Mouse (Mus musculus) neural tube, embryonic 11.5 days (tissue): Measurements from ENCODE around the gene Acot7. TPM values are rescaled to one million over a fixed set of nuclear protein-coding genes. Genes with fewer than 3 reads are reported as not detected.
A peak's percentile ranks its signal among the peaks of the same experiment; 100 is the strongest.

Source experiments
- ATAC-seq: fragments of 200-750 bp; cut with Nextera tagmentation; 2 replicates; pipeline ENCODE4 v1.8.0; 2017; ENCODE audit warnings: moderate number of reproducible peaks, mild to moderate bottlenecking, moderate TSS enrichment, moderate library complexity; ENCODE audit not compliant: insufficient read depth, low FRiP score, low TSS enrichment
- DNase-seq: peaks from one replicate; pipeline ENCODE4 v3.0.0-alpha.2; 2015; ENCODE audit warnings: low spot score
- H3K27ac ChIP-seq: fragments of 300-500 bp; sonication (generic); 2 replicates; pipeline ENCODE4 v1.5.1; 2014; ENCODE audit warnings: low read depth, mild to moderate bottlenecking, low read length
- H3K27me3 ChIP-seq: fragments of 300-500 bp; sonication (generic); 2 replicates; pipeline ENCODE4 v1.6.1; 2014; ENCODE audit warnings: mild to moderate bottlenecking, low read length, mixed read lengths; ENCODE audit not compliant: control insufficient read depth, insufficient read depth
- H3K36me3 ChIP-seq: fragments of 300-500 bp; sonication (generic); 2 replicates; pipeline ENCODE4 v1.6.1; 2014; ENCODE audit warnings: mild to moderate bottlenecking, low read length, moderate library complexity, mixed read lengths; ENCODE audit not compliant: control insufficient read depth, insufficient read depth
- H3K4me1 ChIP-seq: fragments of 300-500 bp; sonication (generic); 2 replicates; pipeline ENCODE4 v1.6.1; 2014; ENCODE audit warnings: low read length, mixed read lengths; ENCODE audit not compliant: control insufficient read depth, insufficient read depth
- H3K4me2 ChIP-seq: fragments of 300-500 bp; sonication (generic); 2 replicates; pipeline ENCODE4 v1.6.1; 2014; ENCODE audit warnings: low read depth, mild to moderate bottlenecking, moderate library complexity
- H3K4me3 ChIP-seq: fragments of 300-500 bp; sonication (generic); 2 replicates; pipeline ENCODE4 v1.5.1; 2014; ENCODE audit warnings: low read depth, low read length
- H3K9ac ChIP-seq: fragments of 300-500 bp; sonication (generic); 2 replicates; pipeline ENCODE4 v1.6.1; 2014; ENCODE audit warnings: mild to moderate bottlenecking, low read length
- H3K9me3 ChIP-seq: fragments of 300-500 bp; sonication (generic); 2 replicates; pipeline ENCODE4 v1.6.1; 2016; ENCODE audit warnings: low read length; ENCODE audit not compliant: control insufficient read depth
- WGBS: fragments of 180-500 bp; shearing (Covaris S2); extraction: QIAGEN DNeasy Blood & Tissue Kit; methylation state at CpG from one replicate; pipeline ENCODE4 v1.1.7; 2014; 5-methylcytosine and 5-hydroxymethylcytosine counted together
- polyA plus RNA-seq: library from polyadenylated mRNA; unstranded; fragments of >200 nt; fragmentation: Nextera tagmentation; extraction: Ambion mirVana; gene quantifications from 2 replicates; pipeline ENCODE4 v1.2.1, GENCODE M21; 2014

Acot7 gene
- polyA plus RNA-seq, 1 experiment from 2014 or later = 173 TPM

DNA sequence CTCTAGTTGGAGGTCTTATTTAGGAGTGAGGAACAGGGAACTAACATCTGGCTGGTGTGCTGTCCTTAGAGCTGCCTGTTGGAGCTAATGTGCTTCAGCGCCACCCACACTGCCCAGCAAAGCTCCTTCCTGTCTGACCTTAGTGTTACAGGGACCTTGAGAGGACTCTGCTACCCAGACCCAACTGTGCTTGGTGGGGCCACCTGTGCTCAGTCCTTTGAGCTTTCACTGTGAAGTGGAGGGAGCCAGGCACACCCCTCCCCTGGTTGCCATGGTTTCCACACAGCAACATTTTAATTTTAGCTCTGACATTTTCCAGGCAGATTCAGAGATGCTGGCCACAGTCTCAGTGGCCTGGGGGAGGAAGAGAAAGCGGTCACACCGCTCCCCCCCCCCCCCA, 25.0 kb downstream of the Acot7 start:
- no peaks in the 10 kb centered on the region for H3K9me3 ChIP-seq
- H3K9ac ChIP-seq = no peak overlapping the region
- H3K36me3 ChIP-seq = no peaks in the 10 kb centered on the region
- 85% methylated on average over 3 of the region's 3 CpGs for WGBS
- ATAC-seq (no peak), DNase-seq (no peak)
- no peaks in the 10 kb centered on the region for H3K27me3 ChIP-seq
- no peaks in the 10 kb centered on the region; the same call in 1 of the 2 replicates for H3K4me1 ChIP-seq
- no peak overlapping the region for H3K27ac ChIP-seq
- H3K4me3 ChIP-seq = no peak overlapping the region
- H3K4me2 ChIP-seq = no peak overlapping the region

DNA sequence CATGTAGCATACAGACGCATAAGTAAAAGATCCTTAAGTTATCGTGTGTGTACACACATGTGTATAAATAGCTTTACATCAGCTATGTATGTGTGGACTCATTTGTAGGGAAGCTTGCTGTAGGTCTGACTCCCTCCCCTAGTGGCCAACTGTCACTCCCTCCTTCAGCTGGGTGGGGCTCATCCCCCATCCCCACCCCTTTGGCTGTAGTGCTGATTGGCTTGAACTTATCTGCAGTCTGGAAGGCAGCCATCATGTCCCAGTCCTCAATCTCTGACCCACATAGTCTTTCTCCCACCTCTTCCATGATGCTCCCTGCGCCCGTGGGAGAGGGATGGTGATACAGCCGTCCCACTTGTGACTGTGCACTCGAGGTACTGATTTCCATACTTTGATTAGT, 26.7 kb downstream of the Acot7 start:
- no peak overlapping the region for H3K9ac ChIP-seq
- H3K4me2 ChIP-seq = no peak overlapping the region
- H3K4me1 ChIP-seq = no peaks in the 10 kb centered on the region; the same call in 1 of the 2 replicates
- H3K4me3 ChIP-seq = no peak overlapping the region
- DNase-seq (no peak), ATAC-seq (no peak)
- no peaks in the 10 kb centered on the region for H3K27me3 ChIP-seq
- WGBS = 87% methylated on average over 6 of the region's 6 CpGs
- H3K9me3 ChIP-seq = no peaks in the 10 kb centered on the region
- no peak overlapping the region for H3K27ac ChIP-seq
- no peaks in the 10 kb centered on the region for H3K36me3 ChIP-seq

GRCm38 (mm10) chr4:152206199-152206598, 28.3 kb downstream of the Acot7 start:
- Histone ChIP-seq H3K4me1 (no peaks in the 10 kb centered on the region; the same call in 1 of the 2 replicates), H3K27ac (no peak overlapping the region), H3K36me3 (no peaks in the 10 kb centered on the region), H3K27me3 (no peaks in the 10 kb centered on the region), H3K4me3 (no peak overlapping the region), H3K9ac (no peak overlapping the region), H3K4me2 (no peak overlapping the region), H3K9me3 (no peaks in the 10 kb centered on the region)
- DNase-seq (no peak), ATAC-seq (no peak)
- whole genome bisulfite sequencing = 60% methylated on average over 6 of the region's 6 CpGs

DNA sequence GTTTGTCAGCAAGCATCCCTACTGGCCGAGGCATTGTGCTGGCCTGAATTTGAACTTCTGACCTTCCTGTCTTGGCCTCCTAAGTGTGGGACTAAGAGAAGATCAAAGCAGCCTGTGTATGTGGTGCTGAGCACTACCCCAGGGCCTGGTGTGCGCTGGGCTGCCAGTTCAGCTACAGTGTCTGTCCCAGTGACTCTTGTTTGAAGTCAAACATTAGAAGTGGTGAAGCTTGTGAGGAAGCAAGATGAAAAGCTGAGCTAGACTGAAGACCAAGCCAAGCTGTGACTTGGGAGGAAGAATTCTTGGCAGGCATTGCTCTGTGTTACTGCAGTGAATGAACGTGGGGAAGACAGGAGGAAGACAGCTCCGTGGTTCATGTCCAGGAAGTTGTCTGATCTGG, 31.7 kb downstream of the Acot7 start:
- Histone ChIP-seq H3K4me3 (no peak overlapping the region), H3K4me1 (no peaks in the 10 kb centered on the region), H3K27me3 (no peaks in the 10 kb centered on the region; the same call in 1 of the 2 replicates), H3K36me3 (no peaks in the 10 kb centered on the region), H3K27ac (no peak overlapping the region), H3K9ac (no peak overlapping the region), H3K4me2 (no peak overlapping the region), H3K9me3 (no peaks in the 10 kb centered on the region)
- ATAC-seq (no peak), DNase-seq (no peak)
- WGBS = 46% methylated on average over 4 of the region's 4 CpGs

DNA sequence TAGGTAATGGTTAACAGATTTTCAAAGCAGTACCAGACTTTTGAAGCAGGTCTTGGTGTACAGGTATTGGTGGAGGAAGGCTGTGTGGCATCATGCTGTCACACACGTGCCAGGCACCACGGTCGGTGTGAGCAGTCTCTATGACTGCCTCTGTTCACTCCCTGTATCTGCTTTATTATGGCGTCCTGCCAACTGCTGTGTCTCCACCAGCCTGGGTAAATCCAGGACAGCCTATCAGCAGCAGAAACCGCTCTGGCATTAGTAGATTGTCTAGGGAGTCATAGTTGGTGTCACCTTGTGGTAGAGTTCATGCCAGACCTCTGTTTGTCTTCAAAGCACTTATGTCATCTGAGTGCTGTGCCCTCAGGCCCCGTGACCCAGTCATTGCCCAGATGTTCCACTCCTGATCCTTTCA, 34.2 kb downstream of the Acot7 start:
- 76% methylated on average over 6 of the region's 6 CpGs for WGBS
- H3K9ac ChIP-seq = no peak overlapping the region
- H3K4me2 ChIP-seq = no peak overlapping the region
- ATAC-seq (no peak), DNase-seq (no peak)
- H3K27ac ChIP-seq = no peak overlapping the region
- no peak overlapping the region for H3K4me3 ChIP-seq
- no peaks in the 10 kb centered on the region for H3K4me1 ChIP-seq
- H3K36me3 ChIP-seq = no peaks in the 10 kb centered on the region
- no peaks in the 10 kb centered on the region; the same call in 1 of the 2 replicates for H3K27me3 ChIP-seq
- H3K9me3 ChIP-seq = no peaks in the 10 kb centered on the region

GRCm38 (mm10) chr4:152212531-152212930, 34.6 kb downstream of the Acot7 start:
- H3K27me3 ChIP-seq = no peaks in the 10 kb centered on the region; the same call in 1 of the 2 replicates
- 58% methylated on average over 5 of the region's 5 CpGs for WGBS
- peak; percentile 56 for DNase-seq

DNA sequence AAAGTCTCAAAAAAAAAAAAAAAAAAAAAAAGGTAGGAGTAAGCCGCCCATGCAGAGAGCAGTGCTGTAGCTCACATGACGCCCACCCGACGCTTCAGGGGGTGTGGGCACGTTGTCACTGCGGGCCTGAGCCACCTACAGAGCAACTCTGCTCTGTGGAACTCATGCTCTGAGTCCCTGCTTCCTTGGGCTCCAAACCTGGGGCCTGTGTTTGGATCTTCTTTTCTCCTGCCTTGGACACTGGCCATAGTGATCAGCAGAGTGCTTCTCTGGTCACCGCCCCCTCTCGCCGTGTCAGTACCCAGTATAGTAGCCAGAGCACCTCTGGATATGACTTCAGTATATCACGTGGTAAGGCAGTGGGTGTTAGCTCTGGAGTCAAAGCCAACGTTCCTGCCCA, 35.0 kb downstream of the Acot7 start:
- no peaks in the 10 kb centered on the region; the same call in 1 of the 2 replicates for H3K27me3 ChIP-seq
- no peak overlapping the region for H3K9ac ChIP-seq
- no peak overlapping the region for H3K4me2 ChIP-seq
- H3K4me3 ChIP-seq = no peak overlapping the region
- H3K4me1 ChIP-seq = no peaks in the 10 kb centered on the region
- no peaks in the 10 kb centered on the region for H3K36me3 ChIP-seq
- ATAC-seq (no peak), DNase-seq (no peak)
- no peak overlapping the region for H3K27ac ChIP-seq
- WGBS = 75% methylated on average over 11 of the region's 11 CpGs
- H3K9me3 ChIP-seq = no peaks in the 10 kb centered on the region

More at GRCm38 (mm10) chr4:152212531-152212930, 34.6 kb downstream of the Acot7 start:
- Histone ChIP-seq H3K4me2 (no peak overlapping the region), H3K4me3 (no peak overlapping the region), H3K27ac (no peak overlapping the region), H3K36me3 (no peaks in the 10 kb centered on the region), H3K9ac (no peak overlapping the region), H3K4me1 (no peaks in the 10 kb centered on the region), H3K9me3 (no peaks in the 10 kb centered on the region)
- ATAC-seq = no peak

- H3K36me3 ChIP-seq = no peaks in the 10 kb centered on the region
- no peak overlapping the region for H3K4me3 ChIP-seq
- ATAC-seq = peak; percentile 35; the same call in 1 of the 2 replicates
- no peaks in the 10 kb centered on the region for H3K9me3 ChIP-seq
- peak; percentile 91 for DNase-seq
- no peak overlapping the region for H3K27ac ChIP-seq
- no peaks in the 10 kb centered on the region; the same call in 1 of the 2 replicates for H3K27me3 ChIP-seq
- no peak overlapping the region for H3K9ac ChIP-seq
- 36% methylated on average over 6 of the region's 6 CpGs for WGBS
- no peak overlapping the region for H3K4me2 ChIP-seq
- no peaks in the 10 kb centered on the region for H3K4me1 ChIP-seq
Observed at GRCm38 (mm10) chr4:152213760-152214480, 36.0 kb downstream of the Acot7 start.

DNA sequence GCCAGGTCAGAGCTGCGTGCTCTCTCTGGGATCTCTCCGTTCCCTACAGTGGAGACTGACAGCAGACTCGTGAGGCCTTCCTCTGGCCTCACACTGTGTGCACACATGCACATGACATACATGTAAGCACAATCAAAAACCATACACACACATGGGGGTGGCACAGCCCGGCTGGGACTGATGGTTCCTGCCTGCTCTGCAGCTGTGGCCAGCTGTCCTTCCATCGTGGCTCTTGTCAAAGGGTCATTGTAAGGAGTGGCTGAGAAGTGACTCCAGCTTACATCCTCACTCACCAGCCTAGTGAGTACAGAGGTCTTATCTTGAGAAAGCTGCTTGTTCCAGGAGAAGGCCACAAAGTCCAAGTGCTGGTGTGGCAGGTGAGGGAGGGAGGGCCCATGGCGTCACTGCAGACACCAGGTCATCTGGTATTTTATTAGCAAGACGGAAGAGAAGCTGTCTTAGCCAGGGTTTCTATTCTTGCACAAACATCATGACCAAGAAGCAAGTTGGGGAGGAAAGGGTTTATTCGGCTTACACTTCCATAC, 37.0 kb downstream of the Acot7 start:
- no peak for ATAC-seq
- Histone ChIP-seq H3K9ac (no peak overlapping the region), H3K27me3 (no peaks in the 10 kb centered on the region; the same call in 1 of the 2 replicates)

More for the DNA sequence above, 37.0 kb downstream of the Acot7 start:
- H3K4me1 ChIP-seq = no peaks in the 10 kb centered on the region
- H3K4me3 ChIP-seq = no peak overlapping the region
- no peak overlapping the region for H3K27ac ChIP-seq
- WGBS = 80% methylated on average over 7 of the region's 8 CpGs
- H3K4me2 ChIP-seq = no peak overlapping the region
- no peaks in the 10 kb centered on the region for H3K9me3 ChIP-seq
- DNase-seq = no peak
- H3K36me3 ChIP-seq = no peaks in the 10 kb centered on the region
